ENCODE assay signal across 8 mouse cellular contexts in genomic region chr8:84813059-84813458, GRCm38 (mm10). TPM values are rescaled to one million over a fixed set of nuclear protein-coding genes. Genes with fewer than 3 reads are reported as not detected.
A peak's percentile ranks its signal among the peaks of the same experiment; 100 is the strongest.
DNase-seq lines count a peak whose midpoint lies in the region.

No protein-coding gene starts in this region.

- DNase-seq in CD8-positive naive resting alpha-beta T cell, adult 2 months (ENCODE audit: low read depth in 2 of 2, low spot score in 2 of 2) = peak; percentile 73 to 81
- peak; percentile 79 for DNase-seq in T-cell, adult 2 months (ENCODE audit: low spot score)
- DNase-seq in cerebellum, postnatal 14 days = peak; percentile 94 to 95
- peak; percentile 62 to 75 for DNase-seq in gastrocnemius, adult 8-10 months (ENCODE audit: low spot score in 2 of 2)
- peak; percentile 76 to 92 for DNase-seq in kidney, postnatal 36 days
- DNase-seq in lung, postnatal 14 days = peak; percentile 93
- peak; percentile 85 to 92 for DNase-seq in right cerebral cortex, adult 2 months (ENCODE audit: low spot score in 2 of 2)
- peak; percentile 84 for DNase-seq in urinary bladder, postnatal 14 days (ENCODE audit: low spot score)

RNA-seq across cellular contexts. Expression of gene Dand5, which starts 9.6 kb away (rescaled TPM):
- total RNA-seq in gastrocnemius, adult 8-10 months (2022) = 10 to 100 TPM in 3 of 4 experiments, 1 to 10 TPM in 1; 7.8 to 12.9 (median 12.2) TPM

RNA-seq across cellular contexts. Expression of gene Nfix, which starts 12.9 kb away (rescaled TPM):
- 100 to 1,000 TPM; 507 to 604 (median 532) TPM for total RNA-seq in gastrocnemius, adult 8-10 months (2022)

RNA-seq across cellular contexts. Expression of gene Gadd45gip1, which starts 18.3 kb away (rescaled TPM):
- total RNA-seq in gastrocnemius, adult 8-10 months (2022) = 10 to 100 TPM; 18.6 to 23.2 (median 20.8) TPM

RNA-seq across cellular contexts. Expression of gene Rad23a, which starts 27.4 kb away (rescaled TPM):
- total RNA-seq in gastrocnemius, adult 8-10 months (2022) = 100 to 1,000 TPM; 168 to 185 (median 180) TPM

RNA-seq across cellular contexts. Expression of gene Calr, which starts 33.7 kb away (rescaled TPM):
- 100 to 1,000 TPM; 148 to 197 (median 154) TPM for total RNA-seq in gastrocnemius, adult 8-10 months (2022)

Comparison
In these comparisons a context has a peak if more than half of its experiments do, and no peak if none do; other contexts are left out.
1. Peak in every context shown above with its lines: DNase-seq.